Mouse (Mus musculus) cerebellum, adult 2 months (tissue): Measurements from ENCODE around the gene Cyp2w1.

Experiments
- CTCF ChIP-seq: fragments of 200-500 bp; IDR thresholded peaks from 2 replicates; pipeline ENCODE4 v1.5.1; 2011; ENCODE audit warnings: low read depth, mild to moderate bottlenecking, control low read depth, low read length, moderate library complexity, borderline replicate concordance; ENCODE audit not compliant: insufficient read depth
- POLR2A ChIP-seq: fragments of 200-500 bp; IDR thresholded peaks from 2 replicates; pipeline ENCODE4 v1.6.1; 2011; ENCODE audit warnings: low read length, control low read depth, borderline replicate concordance; ENCODE audit not compliant: insufficient read depth

GRCm38 (mm10) chr5:139365827-139366226 is 13.4 kb downstream of the Cyp2w1 start:
- TF ChIP-seq POLR2A, result no peak
- no peak for TF ChIP-seq CTCF
